Mouse (Mus musculus): ENCODE data around the gene Gm20388. TPM values are rescaled to one million over a fixed set of nuclear protein-coding genes. Genes with fewer than 3 reads are reported as not detected.

The Gm20388 gene
- total RNA-seq, 2 experiments from 2014 or later, result 2.2 to 7.6 TPM

- peak overlapping the region; percentile 77 for H3K27ac ChIP-seq
Observed at GRCm38 (mm10) chr8:121968542-121968941, 2057.9 kb downstream of the Gm20388 start.

GRCm38 (mm10) chr8:121970225-121970624, 2059.6 kb downstream of the Gm20388 start:
- H3K27ac ChIP-seq, result no peak overlapping the region
- no peak overlapping the region for H3K4me3 ChIP-seq
- DNase-seq (ENCODE audit: low spot score in 2 of 2), result no peak
- TF ChIP-seq CTCF (conservative IDR thresholded peaks at IDR 0.05), result no peak

More at GRCm38 (mm10) chr8:121968542-121968941, 2057.9 kb downstream of the Gm20388 start:
- DNase-seq (ENCODE audit: low spot score in 2 of 2), result no peak
- no peak overlapping the region for H3K4me3 ChIP-seq
- no peak for TF ChIP-seq CTCF (conservative IDR thresholded peaks at IDR 0.05)

GRCm38 (mm10) chr8:121971488-121972058, 2060.9 kb downstream of the Gm20388 start:
- no peak for TF ChIP-seq CTCF (conservative IDR thresholded peaks at IDR 0.05)
- Histone ChIP-seq H3K27ac (no peak overlapping the region), H3K4me3 (no peak overlapping the region)
- DNase-seq (ENCODE audit: low spot score in 2 of 2), result no peak

GRCm38 (mm10) chr8:121973906-121974305, 2063.3 kb downstream of the Gm20388 start:
- no peak for TF ChIP-seq CTCF (conservative IDR thresholded peaks at IDR 0.05)
- no peak for DNase-seq (ENCODE audit: low spot score in 2 of 2)
- no peak overlapping the region for H3K4me3 ChIP-seq
- H3K27ac ChIP-seq, result no peak overlapping the region

- no peak overlapping the region for H3K4me3 ChIP-seq
- peak; percentile 97 for TF ChIP-seq CTCF (conservative IDR thresholded peaks at IDR 0.05)
- H3K27ac ChIP-seq, result no peak overlapping the region
- DNase-seq (ENCODE audit: low spot score in 2 of 2), result peak; percentile 39 to 45
Observed at GRCm38 (mm10) chr8:121977819-121978590, 2067.4 kb downstream of the Gm20388 start.

- DNase-seq (ENCODE audit: low spot score in 2 of 2), result no peak
- Histone ChIP-seq H3K4me3 (no peak overlapping the region), H3K27ac (no peak overlapping the region)
- TF ChIP-seq CTCF (conservative IDR thresholded peaks at IDR 0.05), result no peak
Observed at GRCm38 (mm10) chr8:121978670-121979069, 2068.0 kb downstream of the Gm20388 start.

GRCm38 (mm10) chr8:121980792-121981519, 2070.3 kb downstream of the Gm20388 start:
- no peak for TF ChIP-seq CTCF (conservative IDR thresholded peaks at IDR 0.05)
- Histone ChIP-seq H3K4me3 (no peak overlapping the region), H3K27ac (no peak overlapping the region)
- DNase-seq (ENCODE audit: low spot score in 2 of 2), result no peak

- Histone ChIP-seq H3K4me3 (no peak overlapping the region), H3K27ac (no peak overlapping the region)
- TF ChIP-seq CTCF (conservative IDR thresholded peaks at IDR 0.05), result no peak
- DNase-seq (ENCODE audit: low spot score in 2 of 2), result no peak
Observed at GRCm38 (mm10) chr8:121981520-121981895, 2070.9 kb downstream of the Gm20388 start.

- Histone ChIP-seq H3K27ac (no peak overlapping the region), H3K4me3 (no peak overlapping the region)
- no peak for DNase-seq (ENCODE audit: low spot score in 2 of 2)
- TF ChIP-seq CTCF (conservative IDR thresholded peaks at IDR 0.05), result no peak
Observed at GRCm38 (mm10) chr8:121985673-121986072, 2075.0 kb downstream of the Gm20388 start.

- TF ChIP-seq CTCF (conservative IDR thresholded peaks at IDR 0.05), result no peak
- Histone ChIP-seq H3K4me3 (no peak overlapping the region), H3K27ac (no peak overlapping the region)
- no peak for DNase-seq (ENCODE audit: low spot score in 2 of 2)
Observed at GRCm38 (mm10) chr8:121987892-121988291, 2077.3 kb downstream of the Gm20388 start.

- H3K27ac ChIP-seq, result peak overlapping the region; percentile 6; the same call in 1 of the 2 replicates
- no peak for TF ChIP-seq CTCF (conservative IDR thresholded peaks at IDR 0.05)
- no peak overlapping the region for H3K4me3 ChIP-seq
- no peak for DNase-seq (ENCODE audit: low spot score in 2 of 2)
Observed at GRCm38 (mm10) chr8:121990506-121991255, 2080.0 kb downstream of the Gm20388 start.

GRCm38 (mm10) chr8:121991611-121992010, 2081.0 kb downstream of the Gm20388 start:
- no peak overlapping the region for H3K27ac ChIP-seq
- no peak for TF ChIP-seq CTCF (conservative IDR thresholded peaks at IDR 0.05)
- DNase-seq (ENCODE audit: low spot score in 2 of 2), result no peak
- H3K4me3 ChIP-seq, result no peak overlapping the region

GRCm38 (mm10) chr8:121992911-121993310, 2082.3 kb downstream of the Gm20388 start:
- Histone ChIP-seq H3K27ac (no peak overlapping the region), H3K4me3 (no peak overlapping the region)
- no peak for TF ChIP-seq CTCF (conservative IDR thresholded peaks at IDR 0.05)
- DNase-seq (ENCODE audit: low spot score in 2 of 2), result no peak
